Mouse (Mus musculus) layer of hippocampus, adult 8-10 months (tissue): ENCODE measurements at regions not wholly inside any gene's neighbourhood (a gene's known extent, or its start where the extent isn't known, plus 50 kb on each side); places are given as distances from the start of the nearest gene placed in this dataset.
A peak's percentile ranks its signal among the peaks of the same experiment; 100 is the strongest.

Source experiments
- DNase-seq, 2 experiments: peaks; one replicate each; pipeline ENCODE4 v3.0.0; 2022; ENCODE audit warnings: low spot score in 2 of 2

GRCm38 (mm10) chr7:119250381-119250780 is 66.0 kb upstream of the Gpr139 start:
- DNase-seq, result peak; percentile 28 to 32

- no peak for DNase-seq
Observed at GRCm38 (mm10) chr7:119244785-119245184, 60.4 kb upstream of the Gpr139 start.

GRCm38 (mm10) chr7:119236343-119236742 is 51.9 kb upstream of the Gpr139 start:
- no peak for DNase-seq
